Mouse (Mus musculus) erythroid progenitor cell, adult 5-6 weeks (primary cell): Measurements from ENCODE around the gene Tiam1. TPM values are rescaled to one million over a fixed set of nuclear protein-coding genes. Genes with fewer than 3 reads are reported as not detected.

Source experiments
- ATAC-seq: replicated peaks from 2 replicates; pipeline ENCODE4 v1.8.0; 2016; ENCODE audit warnings: moderate number of reproducible peaks, mild to moderate bottlenecking, moderate TSS enrichment, inconsistent platforms; ENCODE audit not compliant: poor library complexity, low FRiP score, severe bottlenecking
- total RNA-seq, 2 experiments: library from RNA; stranded (forward) in 1 of 2; stranded (reverse) in 1 of 2; fragments of 150-400 nt in 1 of 2; fragments of 186-747, 209-891 nt in 1 of 2; gene quantifications; 2 replicates each; pipeline versions ENCODE4 v1.2.3 to v1.2.4; 2015 to 2017; ENCODE audit warnings: low replicate concordance in 2 of 2

The Tiam1 gene
- total RNA-seq, 2 experiments from 2014 or later = 7.5 to 28.4 TPM

DNA sequence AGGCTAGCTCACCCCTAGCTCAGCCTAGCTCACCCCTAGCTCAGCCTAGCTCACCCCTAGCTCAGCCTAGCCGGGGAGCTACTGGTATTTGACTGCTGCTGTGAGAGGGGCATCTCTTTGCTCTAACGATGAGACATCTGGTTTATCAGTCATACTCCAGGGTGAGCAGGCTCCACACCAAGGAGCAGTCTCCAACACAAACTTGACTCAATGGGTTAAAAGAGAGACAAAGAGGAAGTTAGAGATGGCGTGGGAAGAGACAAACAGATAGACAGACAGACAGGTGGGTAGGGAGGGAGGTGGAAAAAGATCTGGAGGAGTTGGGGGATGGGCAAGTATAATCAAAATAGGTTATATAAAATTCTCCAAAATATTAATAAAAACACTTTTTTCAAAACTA, 275.1 kb downstream of the Tiam1 start:
- ATAC-seq = no peak

DNA sequence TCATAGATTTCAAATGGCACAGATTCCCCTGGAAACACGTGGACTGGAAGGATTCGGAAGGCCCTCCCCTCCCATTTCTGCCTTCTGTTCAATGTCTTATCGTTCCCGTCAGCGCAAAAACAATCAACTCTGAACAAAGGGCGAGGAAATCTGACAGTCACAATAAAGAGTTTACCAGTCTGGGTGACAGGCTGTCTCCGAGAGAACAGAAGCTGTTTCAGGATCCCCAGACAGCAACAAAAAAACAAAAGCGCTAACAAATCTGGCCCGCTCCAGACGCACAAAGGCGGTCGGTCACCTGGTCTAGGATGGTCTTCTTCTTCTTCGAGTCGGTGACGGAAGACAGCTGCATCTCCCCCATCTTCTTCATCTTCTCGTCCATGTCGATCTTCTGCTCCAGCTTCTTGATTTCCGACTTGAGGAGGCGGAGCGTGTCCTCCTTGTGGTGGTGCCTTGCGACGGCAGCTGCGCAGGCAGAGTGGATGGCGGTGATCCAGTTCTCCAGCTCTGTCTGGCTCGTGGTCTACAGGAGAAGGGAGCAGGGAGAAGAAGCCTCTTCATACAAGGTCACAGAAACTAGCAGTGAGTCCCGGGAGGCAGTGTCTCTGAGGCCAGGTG, 276.2 kb downstream of the Tiam1 start:
- no peak for ATAC-seq

- no peak for ATAC-seq
These were observed 278.4 kb downstream of the Tiam1 start for GRCm38 (mm10) chr16:89865136-89865535.

GRCm38 (mm10) chr16:89864710-89865109, 278.9 kb downstream of the Tiam1 start:
- no peak for ATAC-seq

DNA sequence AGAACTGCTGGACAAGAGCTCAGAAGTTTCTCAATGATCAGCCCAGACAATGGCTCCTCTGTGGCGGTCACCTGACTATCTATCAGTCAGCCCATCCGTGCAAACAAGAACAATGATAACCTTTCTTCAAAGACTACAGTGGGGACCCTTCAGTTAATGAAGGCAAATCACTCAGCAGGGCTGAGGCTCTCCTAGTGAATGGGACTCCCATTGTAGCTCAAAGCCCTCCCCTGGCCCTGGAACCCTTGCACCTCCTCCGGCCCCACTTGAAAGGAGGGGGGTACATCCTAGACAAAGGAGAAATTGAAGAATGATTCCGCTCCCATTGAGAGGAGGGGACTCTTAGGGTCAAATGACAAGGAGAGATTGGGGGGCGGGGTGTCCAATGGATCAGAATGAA, 280.3 kb downstream of the Tiam1 start:
- ATAC-seq = no peak

GRCm38 (mm10) chr16:89861531-89861930, 282.0 kb downstream of the Tiam1 start:
- ATAC-seq = no peak

- no peak for ATAC-seq
These were observed 282.9 kb downstream of the Tiam1 start for GRCm38 (mm10) chr16:89860708-89861107.

DNA sequence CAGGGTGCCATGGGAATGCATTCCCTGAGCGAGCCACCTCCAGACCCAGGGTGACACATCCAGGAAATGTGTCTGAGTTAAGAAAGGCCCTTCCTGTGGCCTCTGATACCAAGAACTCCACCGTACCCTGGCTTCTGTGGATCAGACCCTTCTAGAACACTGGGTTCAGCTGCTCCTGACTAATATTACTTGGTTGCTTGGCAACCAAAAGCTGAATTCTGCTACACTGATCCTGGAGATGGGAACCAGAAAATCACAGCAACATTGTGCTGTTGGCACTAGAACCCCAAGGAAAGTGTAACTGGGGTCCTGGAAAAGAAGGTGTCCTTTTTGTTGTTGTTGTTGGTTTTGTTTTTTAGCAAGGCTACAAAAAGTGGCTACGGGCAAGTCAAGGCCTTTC, 285.9 kb downstream of the Tiam1 start:
- ATAC-seq = no peak

DNA sequence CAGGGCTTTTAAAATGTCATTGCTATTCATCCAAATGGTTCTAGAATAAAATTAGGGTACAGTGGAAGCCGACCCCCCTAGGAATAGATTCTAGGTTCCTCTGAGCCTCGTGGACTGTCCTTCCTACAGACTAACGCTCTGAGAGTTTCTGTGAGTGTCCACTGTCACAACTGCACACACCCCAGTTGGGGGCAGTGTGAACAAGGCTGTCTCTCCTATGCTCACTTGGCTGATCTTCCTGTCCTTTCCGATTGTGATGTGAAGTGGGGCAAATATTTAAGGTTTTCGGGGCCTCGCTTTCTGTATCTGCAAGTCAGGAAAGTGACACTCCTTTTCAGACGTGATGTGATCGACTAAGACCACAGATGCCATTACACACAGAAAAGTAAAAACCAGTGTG, 288.8 kb downstream of the Tiam1 start:
- ATAC-seq = no peak

DNA sequence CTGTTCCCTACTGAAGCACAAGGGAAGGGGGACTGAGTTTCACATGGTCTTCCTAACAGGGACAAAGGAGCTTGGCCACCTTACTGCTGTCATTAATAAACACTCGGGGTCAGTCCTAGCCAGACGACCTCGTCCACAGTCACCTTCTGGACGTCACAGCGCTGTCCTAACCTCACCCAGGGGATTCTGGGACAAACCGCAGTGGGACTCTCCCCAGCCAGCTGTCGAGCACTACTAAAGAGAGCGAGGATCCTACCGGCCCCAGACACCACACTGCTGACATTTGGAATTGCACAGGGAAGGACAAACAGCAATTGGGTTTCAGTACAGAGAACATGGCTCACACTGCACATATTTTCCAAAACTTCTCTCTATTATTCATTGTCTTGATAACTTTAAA, 292.2 kb downstream of the Tiam1 start:
- no peak for ATAC-seq

GRCm38 (mm10) chr16:89848651-89849597, 294.6 kb downstream of the Tiam1 start:
- ATAC-seq = no peak

GRCm38 (mm10) chr16:89848179-89848578, 295.4 kb downstream of the Tiam1 start:
- ATAC-seq = no peak

DNA sequence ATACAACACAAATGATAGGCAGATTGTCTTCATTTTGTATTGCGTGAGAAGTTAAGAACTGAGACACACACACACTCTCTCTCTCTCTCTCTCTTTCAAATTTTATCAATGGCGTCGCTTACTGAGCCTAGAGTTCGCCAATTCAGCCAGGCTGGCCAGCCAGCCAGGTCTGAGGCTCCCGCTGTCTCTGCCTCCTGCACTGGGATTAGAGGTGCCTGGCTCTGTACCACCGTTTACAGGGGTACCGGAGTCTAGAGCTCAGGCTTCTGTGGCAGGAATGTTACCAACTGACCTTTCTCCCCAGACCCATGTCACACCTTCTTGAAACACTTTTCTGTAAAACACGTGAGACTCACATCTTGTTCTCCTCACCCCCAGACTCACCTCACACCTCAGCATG, 298.1 kb downstream of the Tiam1 start:
- ATAC-seq = no peak

- no peak for ATAC-seq
These were observed 299.0 kb downstream of the Tiam1 start for GRCm38 (mm10) chr16:89844580-89844979.

DNA sequence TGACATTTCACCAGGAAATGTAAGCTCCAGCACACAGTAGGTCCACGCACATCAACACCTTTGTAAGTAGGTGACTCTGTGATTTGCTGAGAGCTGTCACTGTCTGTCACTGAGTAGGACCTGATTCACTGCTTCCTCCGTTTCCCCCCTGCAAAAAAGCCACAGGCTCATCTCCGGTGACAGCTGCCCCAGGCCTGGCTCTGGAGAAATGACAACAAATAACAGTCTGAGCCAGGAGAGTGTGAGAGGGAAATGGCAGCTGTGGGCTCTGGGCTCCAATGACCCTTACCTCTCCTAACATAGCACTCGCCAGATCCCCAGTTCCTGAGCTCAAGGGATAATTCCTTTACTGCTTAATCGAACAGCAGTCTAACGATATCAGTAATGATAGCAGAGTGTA, 301.7 kb downstream of the Tiam1 start:
- no peak for ATAC-seq

GRCm38 (mm10) chr16:89840361-89840760, 303.2 kb downstream of the Tiam1 start:
- no peak for ATAC-seq

DNA sequence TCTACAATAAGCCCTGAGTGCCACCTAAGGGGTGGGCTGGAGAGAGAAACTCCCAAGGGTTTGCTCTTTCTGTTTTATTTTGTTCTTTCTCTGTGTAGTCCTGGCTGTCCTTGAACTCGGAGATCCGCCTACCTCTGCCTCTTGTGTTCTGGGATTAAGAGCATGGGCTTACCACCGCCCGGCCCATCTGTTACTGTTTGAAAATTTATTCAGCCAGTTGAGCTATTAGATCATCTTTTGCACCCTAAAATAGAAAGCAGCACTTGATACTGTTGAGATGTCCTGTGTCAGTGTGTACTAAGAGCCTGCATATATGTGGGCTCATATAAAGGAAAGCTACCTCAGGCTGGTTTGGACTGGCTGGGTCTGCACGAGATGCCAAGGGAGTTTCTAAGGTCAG, 303.7 kb downstream of the Tiam1 start:
- ATAC-seq = no peak

GRCm38 (mm10) chr16:89837096-89837495, 306.5 kb downstream of the Tiam1 start:
- ATAC-seq = no peak

- no peak for ATAC-seq
These were observed 308.0 kb downstream of the Tiam1 start for GRCm38 (mm10) chr16:89835551-89835950.

DNA sequence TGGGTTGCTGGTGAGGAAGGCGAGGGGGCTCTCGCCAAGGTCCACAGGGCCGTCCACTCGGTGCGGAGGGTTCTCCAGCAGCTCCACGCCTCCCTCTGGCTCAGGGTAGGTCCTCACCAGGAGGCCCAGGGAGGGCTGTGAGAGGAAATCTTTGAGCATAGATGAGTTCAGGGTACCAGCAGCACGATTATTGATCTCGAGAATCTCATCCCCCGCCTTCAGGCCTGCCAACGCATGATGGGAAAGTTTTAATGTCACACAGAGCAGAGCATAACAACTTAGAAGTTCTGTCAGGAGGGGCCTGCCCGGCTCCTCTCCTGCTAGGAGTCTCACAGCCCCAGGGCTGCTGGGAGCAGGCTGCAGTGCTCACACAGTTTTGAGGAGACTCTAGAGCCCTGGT, 310.6 kb downstream of the Tiam1 start:
- ATAC-seq = no peak

DNA sequence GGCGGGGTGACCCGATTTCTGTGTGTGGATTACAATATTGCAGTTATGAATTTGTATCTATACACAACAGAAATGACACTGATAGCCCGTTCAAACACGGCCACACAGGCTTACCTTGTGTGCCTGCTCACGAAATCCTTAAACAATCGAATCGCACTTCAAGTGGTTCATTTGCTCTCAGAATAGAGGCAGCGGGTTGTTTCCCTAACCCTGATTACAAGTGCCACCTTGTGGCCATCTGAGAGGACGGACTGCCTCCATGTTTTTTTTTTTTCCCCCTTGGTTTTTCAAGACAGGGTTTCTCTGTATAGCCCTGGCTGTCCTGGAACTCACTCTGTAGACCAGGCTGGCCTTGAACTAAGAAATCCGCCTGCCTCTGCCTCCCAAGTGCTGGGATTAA, 312.4 kb downstream of the Tiam1 start:
- ATAC-seq = no peak
